Mouse (Mus musculus): Measurements from ENCODE around the gene Psmd13.

- TF ChIP-seq POLR2A (IDR thresholded peaks at IDR 0.05; ENCODE audit: control insufficient read depth, low read depth, low read length) (no peak), CTCF (IDR thresholded peaks at IDR 0.05; ENCODE audit: control insufficient read depth, insufficient read depth, insufficient replicate concordance, low read depth, low read length) (no peak)
Observed at GRCm38 (mm10) chr7:140944236-140944635, 62.5 kb downstream of the Psmd13 start.

All from testis, adult 2 months (tissue).